Mouse (Mus musculus) hindlimb bud, embryonic 11.5 days (tissue): ENCODE measurements around the gene Foxn2.
"Not testable (repeated sequence)": the region's sequence is repeated elsewhere in the genome, so short reads cannot be mapped to it uniquely, and the experiment has no call there.

Source experiments
- DNase-seq: peaks from one replicate; pipeline ENCODE4 v3.0.0-alpha.2; 2012; ENCODE audit warnings: low read depth, low spot score; ENCODE audit errors: extremely low spot score

Gene Foxn2

GRCm38 (mm10) chr17:88441432-88442174 is 1.1 kb downstream of the Foxn2 start:
- DNase-seq = peak; percentile 31

- no peak for DNase-seq
Observed at GRCm38 (mm10) chr17:88442661-88443060, 2.1 kb downstream of the Foxn2 start.

GRCm38 (mm10) chr17:88443186-88443585 is 2.7 kb downstream of the Foxn2 start:
- DNase-seq = no peak

- DNase-seq = no peak
Observed at GRCm38 (mm10) chr17:88458079-88458478, 17.6 kb downstream of the Foxn2 start.

- no peak for DNase-seq
Observed at GRCm38 (mm10) chr17:88459516-88459915, 19.0 kb downstream of the Foxn2 start.

- DNase-seq = no peak
Observed at GRCm38 (mm10) chr17:88459916-88460901, 19.7 kb downstream of the Foxn2 start.

GRCm38 (mm10) chr17:88462658-88463057 is 22.1 kb downstream of the Foxn2 start:
- DNase-seq = no peak

GRCm38 (mm10) chr17:88466591-88466990 is 26.1 kb downstream of the Foxn2 start:
- no peak for DNase-seq

GRCm38 (mm10) chr17:88467696-88468095 is 27.2 kb downstream of the Foxn2 start:
- DNase-seq = no peak

- not testable (repeated sequence) for DNase-seq
Observed at GRCm38 (mm10) chr17:88468655-88469398, 28.3 kb downstream of the Foxn2 start.

- DNase-seq = no peak
Observed at GRCm38 (mm10) chr17:88473766-88474165, 33.3 kb downstream of the Foxn2 start.

GRCm38 (mm10) chr17:88477165-88477564 is 36.7 kb downstream of the Foxn2 start:
- DNase-seq = no peak

- DNase-seq = no peak
Observed at GRCm38 (mm10) chr17:88477699-88478098, 37.2 kb downstream of the Foxn2 start.

- no peak for DNase-seq
Observed at GRCm38 (mm10) chr17:88479040-88479439, 38.5 kb downstream of the Foxn2 start.

GRCm38 (mm10) chr17:88480369-88480768 is 39.9 kb downstream of the Foxn2 start:
- no peak for DNase-seq

GRCm38 (mm10) chr17:88481062-88481461 is 40.6 kb downstream of the Foxn2 start:
- DNase-seq = no peak

- DNase-seq = no peak
Observed at GRCm38 (mm10) chr17:88481587-88481986, 41.1 kb downstream of the Foxn2 start.

GRCm38 (mm10) chr17:88484539-88484938 is 44.0 kb downstream of the Foxn2 start:
- no peak for DNase-seq

GRCm38 (mm10) chr17:88484951-88485350 is 44.4 kb downstream of the Foxn2 start:
- DNase-seq = no peak

GRCm38 (mm10) chr17:88490546-88490945 is 50.0 kb downstream of the Foxn2 start:
- DNase-seq = no peak
